Mouse (Mus musculus) myocyte (in vitro differentiated cells): ENCODE results near the gene Zcchc8.
A peak's percentile ranks its signal among the peaks of the same experiment; 100 is the strongest.

ENCODE experiments used
- CEBPB ChIP-seq: IDR thresholded peaks from 2 replicates; pipeline ENCODE4 v1.6.1; 2011; ENCODE audit warnings: mild to moderate bottlenecking, moderate library complexity; ENCODE audit not compliant: poor library complexity, insufficient read depth, severe bottlenecking
- E2F4 ChIP-seq: IDR thresholded peaks from one replicate; pipeline ENCODE4 v1.6.1; 2011; ENCODE audit warnings: mild to moderate bottlenecking, control low read depth, moderate library complexity; ENCODE audit not compliant: insufficient read depth
- MAX ChIP-seq: IDR thresholded peaks from one replicate; pipeline ENCODE4 v1.6.1; 2011; ENCODE audit warnings: low read depth, mild to moderate bottlenecking, control low read depth
- MYOD1 ChIP-seq, 3 experiments: IDR thresholded peaks; one replicate each; pipeline ENCODE4 v1.6.1; 2011; ENCODE audit warnings: control low read depth in 2 of 3, low read depth in 2 of 3, mild to moderate bottlenecking in 2 of 3, moderate library complexity in 1 of 3; ENCODE audit not compliant: insufficient read length in 2 of 3, control insufficient read depth in 1 of 3
- MYOG ChIP-seq, 3 experiments: IDR thresholded peaks; one replicate each; pipeline ENCODE4 v1.6.1; 2011; ENCODE audit warnings: control low read depth in 2 of 3, low read depth in 2 of 3, mild to moderate bottlenecking in 2 of 3; ENCODE audit not compliant: insufficient read length in 2 of 3, control insufficient read depth in 1 of 3, insufficient read depth in 1 of 3
- POLR2A ChIP-seq: IDR thresholded peaks from one replicate; pipeline ENCODE4 v1.6.1; 2011; ENCODE audit warnings: low read depth, mild to moderate bottlenecking, control low read depth, moderate library complexity; ENCODE audit not compliant: insufficient read length
- POLR2AphosphoS2 ChIP-seq: IDR thresholded peaks from one replicate; pipeline ENCODE4 v1.6.1; 2011; ENCODE audit warnings: low read depth, control low read depth; ENCODE audit not compliant: insufficient read length
- REST ChIP-seq: IDR thresholded peaks from one replicate; pipeline ENCODE4 v1.6.1; 2011; ENCODE audit warnings: mild to moderate bottlenecking, control low read depth, moderate library complexity; ENCODE audit not compliant: insufficient read depth, insufficient read length
- SRF ChIP-seq: IDR thresholded peaks from one replicate; pipeline ENCODE4 v1.6.1; 2011; ENCODE audit warnings: low read depth; ENCODE audit not compliant: control insufficient read depth, insufficient read length
- TCF12 ChIP-seq: IDR thresholded peaks from one replicate; pipeline ENCODE4 v1.6.1; 2011; ENCODE audit warnings: mild to moderate bottlenecking, control low read depth; ENCODE audit not compliant: poor library complexity, insufficient read depth, severe bottlenecking
- TCF3 ChIP-seq: IDR thresholded peaks from one replicate; pipeline ENCODE4 v1.6.1; 2011; ENCODE audit warnings: low read depth, control low read depth; ENCODE audit not compliant: insufficient read length
- USF1 ChIP-seq: IDR thresholded peaks from one replicate; pipeline ENCODE4 v1.6.1; 2011; ENCODE audit warnings: low read depth, mild to moderate bottlenecking, control low read depth, moderate library complexity

DNA sequence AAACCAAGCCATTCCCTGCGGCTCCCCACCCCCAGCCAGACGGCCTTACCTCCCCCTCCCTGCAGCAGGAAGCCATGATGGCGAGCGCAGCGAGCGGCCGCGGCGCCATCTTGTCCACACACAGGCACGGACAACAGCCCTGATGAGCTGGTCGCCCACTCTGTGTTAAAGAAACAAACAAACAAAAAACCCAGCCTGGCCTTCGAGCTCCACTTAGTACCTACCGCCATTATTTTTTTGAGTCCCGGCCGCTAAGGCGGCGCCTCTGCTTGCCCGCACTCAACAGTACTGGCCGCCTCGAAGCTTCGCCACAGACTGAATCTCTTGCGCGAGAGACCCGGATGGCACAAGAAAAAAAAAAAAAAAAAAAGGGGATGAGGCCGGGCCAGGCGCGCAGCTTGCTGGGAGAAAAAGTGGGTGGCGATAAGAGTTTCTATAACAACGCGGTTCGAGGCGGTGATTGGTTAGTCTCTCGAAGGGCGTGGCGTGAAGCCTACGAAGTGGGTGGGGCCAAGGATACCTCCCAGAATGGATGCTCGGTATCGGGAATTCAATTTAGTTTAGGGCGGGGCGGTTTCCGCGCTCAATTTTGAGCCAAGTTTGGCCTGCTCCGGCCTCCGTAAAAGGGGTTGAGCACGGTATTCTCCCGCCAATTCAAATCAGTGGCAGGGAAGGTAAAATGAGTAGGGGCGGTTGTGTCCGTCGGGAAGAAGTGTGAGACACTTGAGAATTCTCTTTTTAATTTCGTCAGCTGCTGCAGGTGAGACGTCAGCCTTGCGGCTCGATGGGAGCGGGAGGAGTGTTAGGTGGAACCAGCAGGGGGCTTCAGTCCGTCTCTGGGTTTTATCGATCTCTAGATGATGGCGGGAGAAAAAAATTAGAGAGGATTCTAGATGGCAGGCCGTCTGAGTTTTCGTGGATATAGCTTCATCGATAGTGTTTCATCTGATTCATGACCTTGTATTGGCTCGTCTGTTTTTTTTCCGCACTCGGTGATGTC lies 28.5 kb upstream of the Zcchc8 start, which contains the start of the genes Rsrc2 and Kntc1:
- TF ChIP-seq POLR2AphosphoS2: peak; percentile 89
- no peak for TF ChIP-seq TCF12
- no peak for TF ChIP-seq CEBPB
- TF ChIP-seq POLR2A: peak; percentile 83
- TF ChIP-seq MAX: no peak
- TF ChIP-seq TCF3: no peak
- no peak for TF ChIP-seq USF1
- no peak for TF ChIP-seq MYOD1 (IDR thresholded peaks at IDR 0.05; ENCODE audit: control insufficient read depth in 1 of 3, insufficient read length in 2 of 3, low read depth in 2 of 3)
- peak; percentile 95 for TF ChIP-seq E2F4
- no peak for TF ChIP-seq SRF
- TF ChIP-seq REST: no peak
- TF ChIP-seq MYOG (IDR thresholded peaks at IDR 0.05; ENCODE audit: control insufficient read depth in 1 of 3, insufficient read depth in 1 of 3, insufficient read length in 2 of 3, low read depth in 2 of 3): no peak
